Mouse (Mus musculus): ENCODE results near the gene Nfkb1. TPM values are rescaled to one million over a fixed set of nuclear protein-coding genes. Genes with fewer than 3 reads are reported as not detected.

Nfkb1 gene
- polyA plus RNA-seq, 1 experiment from 2014 or later = 17.1 TPM

- no peaks in the 10 kb centered on the region for H3K36me3 ChIP-seq
- 0 out of 2 replicates have a peak overlapping the region, but pooled peaks have one; percentile 9 for H3K27ac ChIP-seq
- H3K27me3 ChIP-seq = no peaks in the 10 kb centered on the region
- H3K9me3 ChIP-seq (replicated peaks) = no peaks in the 10 kb centered on the region
- H3K4me2 ChIP-seq = 0 out of 2 replicates have a peak overlapping the region, but pooled peaks have one; percentile 8
- WGBS = 60% methylated on average over 10 of the region's 10 CpGs
- ATAC-seq (replicated peaks; ENCODE audit: insufficient number of reproducible peaks, insufficient read depth, low FRiP score, low read depth) = no peak
- H3K9ac ChIP-seq = no peak overlapping the region
- H3K4me3 ChIP-seq = no peak overlapping the region
- peaks cover 16% of the 10 kb centered on the region for H3K4me1 ChIP-seq (replicated peaks)
These were observed 8.3 kb upstream of the Nfkb1 start for GRCm38 (mm10) chr3:135699523-135700264.

- Histone ChIP-seq H3K4me1 (replicated peaks) (peaks cover 16% of the 10 kb centered on the region), H3K4me3 (no peak overlapping the region), H3K36me3 (no peaks in the 10 kb centered on the region), H3K27ac (no peak overlapping the region), H3K4me2 (peak overlapping the region; percentile 15; the same call in 1 of the 2 replicates), H3K9me3 (replicated peaks) (no peaks in the 10 kb centered on the region), H3K27me3 (no peaks in the 10 kb centered on the region), H3K9ac (no peak overlapping the region)
- WGBS = 53% methylated on average over 12 of the region's 12 CpGs
- ATAC-seq (replicated peaks; ENCODE audit: insufficient number of reproducible peaks, insufficient read depth, low FRiP score, low read depth) = no peak; the same call in 1 of the 2 replicates
These were observed 7.2 kb upstream of the Nfkb1 start for GRCm38 (mm10) chr3:135698466-135698975.

GRCm38 (mm10) chr3:135696262-135696661 lies 4.9 kb upstream of the Nfkb1 start:
- Histone ChIP-seq H3K4me1 (replicated peaks) (peaks cover 33% of the 10 kb centered on the region), H3K4me3 (no peak overlapping the region), H3K9ac (no peak overlapping the region), H3K27me3 (no peaks in the 10 kb centered on the region), H3K4me2 (no peak overlapping the region), H3K36me3 (no peaks in the 10 kb centered on the region), H3K27ac (no peak overlapping the region), H3K9me3 (replicated peaks) (no peaks in the 10 kb centered on the region)
- whole genome bisulfite sequencing = 63% methylated on average over 8 of the region's 8 CpGs
- no peak for ATAC-seq (replicated peaks; ENCODE audit: insufficient number of reproducible peaks, insufficient read depth, low FRiP score, low read depth)

- H3K9me3 ChIP-seq (replicated peaks) = no peaks in the 10 kb centered on the region
- 29% methylated on average over 3 of the region's 3 CpGs for WGBS
- no peak for ATAC-seq (replicated peaks; ENCODE audit: insufficient number of reproducible peaks, insufficient read depth, low FRiP score, low read depth)
- 0 out of 2 replicates have a peak overlapping the region, but pooled peaks have one; percentile 4 for H3K4me2 ChIP-seq
- H3K27ac ChIP-seq = peak overlapping the region; percentile 97
- H3K27me3 ChIP-seq = no peaks in the 10 kb centered on the region
- no peak overlapping the region for H3K9ac ChIP-seq
- no peaks in the 10 kb centered on the region for H3K36me3 ChIP-seq
- peaks cover 39% of the 10 kb centered on the region for H3K4me1 ChIP-seq (replicated peaks)
- no peak overlapping the region for H3K4me3 ChIP-seq
These were observed 1.7 kb upstream of the Nfkb1 start for GRCm38 (mm10) chr3:135692999-135693398.

GRCm38 (mm10) chr3:135690568-135691190 lies 668 bp downstream of the Nfkb1 start:
- Histone ChIP-seq H3K36me3 (no peaks in the 10 kb centered on the region), H3K27me3 (no peaks in the 10 kb centered on the region), H3K4me3 (peak overlapping the region; percentile 70), H3K4me1 (replicated peaks) (peaks cover 45% of the 10 kb centered on the region), H3K9ac (peak overlapping the region; percentile 94), H3K4me2 (peak overlapping the region; percentile 82), H3K27ac (peak overlapping the region; percentile 97), H3K9me3 (replicated peaks) (no peaks in the 10 kb centered on the region)
- ATAC-seq (replicated peaks; ENCODE audit: insufficient number of reproducible peaks, insufficient read depth, low FRiP score, low read depth) = peak; percentile 57
- under 1% methylated on average over 43 of the region's 47 CpGs for WGBS

GRCm38 (mm10) chr3:135689773-135690567 lies 1.4 kb downstream of the Nfkb1 start:
- peak overlapping the region; percentile 70 for H3K4me3 ChIP-seq
- peaks cover 49% of the 10 kb centered on the region for H3K4me1 ChIP-seq (replicated peaks)
- no peaks in the 10 kb centered on the region for H3K27me3 ChIP-seq
- no peaks in the 10 kb centered on the region for H3K9me3 ChIP-seq (replicated peaks)
- H3K4me2 ChIP-seq = peak overlapping the region; percentile 82
- peak overlapping the region; percentile 94 for H3K9ac ChIP-seq
- H3K27ac ChIP-seq = peak overlapping the region; percentile 97
- ATAC-seq (replicated peaks; ENCODE audit: insufficient number of reproducible peaks, insufficient read depth, low FRiP score, low read depth) = no peak
- 27% methylated on average over 10 of the region's 10 CpGs for WGBS
- H3K36me3 ChIP-seq = no peaks in the 10 kb centered on the region

GRCm38 (mm10) chr3:135688970-135689772 lies 2.2 kb downstream of the Nfkb1 start:
- no peaks in the 10 kb centered on the region for H3K9me3 ChIP-seq (replicated peaks)
- WGBS = 20% methylated on average over 11 of the region's 11 CpGs
- H3K4me3 ChIP-seq = peak overlapping the region; percentile 70
- peaks cover 49% of the 10 kb centered on the region for H3K4me1 ChIP-seq (replicated peaks)
- no peaks in the 10 kb centered on the region for H3K27me3 ChIP-seq
- H3K27ac ChIP-seq = peak overlapping the region; percentile 54
- peak overlapping the region; percentile 94 for H3K9ac ChIP-seq
- H3K4me2 ChIP-seq = peak overlapping the region; percentile 82
- no peak for ATAC-seq (replicated peaks; ENCODE audit: insufficient number of reproducible peaks, insufficient read depth, low FRiP score, low read depth)
- H3K36me3 ChIP-seq = no peaks in the 10 kb centered on the region

GRCm38 (mm10) chr3:135687965-135688364 lies 3.4 kb downstream of the Nfkb1 start:
- no peaks in the 10 kb centered on the region for H3K9me3 ChIP-seq (replicated peaks)
- H3K4me3 ChIP-seq = peak overlapping the region; percentile 70
- H3K9ac ChIP-seq = peak overlapping the region; percentile 41; the same call in 1 of the 2 replicates
- WGBS = 47% methylated on average over 9 of the region's 9 CpGs
- no peaks in the 10 kb centered on the region for H3K27me3 ChIP-seq
- H3K36me3 ChIP-seq = no peaks in the 10 kb centered on the region
- peaks cover 51% of the 10 kb centered on the region for H3K4me1 ChIP-seq (replicated peaks)
- H3K4me2 ChIP-seq = peak overlapping the region; percentile 82
- H3K27ac ChIP-seq = peak overlapping the region; percentile 54
- ATAC-seq (replicated peaks; ENCODE audit: insufficient number of reproducible peaks, insufficient read depth, low FRiP score, low read depth) = no peak

GRCm38 (mm10) chr3:135686419-135686818 lies 4.9 kb downstream of the Nfkb1 start:
- H3K9me3 ChIP-seq (replicated peaks) = no peaks in the 10 kb centered on the region
- no peaks in the 10 kb centered on the region for H3K36me3 ChIP-seq
- peak overlapping the region; percentile 40 for H3K4me2 ChIP-seq
- no peak overlapping the region for H3K9ac ChIP-seq
- no peaks in the 10 kb centered on the region for H3K27me3 ChIP-seq
- H3K27ac ChIP-seq = peak overlapping the region; percentile 53
- ATAC-seq (replicated peaks; ENCODE audit: insufficient number of reproducible peaks, insufficient read depth, low FRiP score, low read depth) = no peak
- H3K4me1 ChIP-seq (replicated peaks) = peaks cover 53% of the 10 kb centered on the region
- WGBS = 47% methylated on average over 5 of the region's 5 CpGs
- H3K4me3 ChIP-seq = no peak overlapping the region

GRCm38 (mm10) chr3:135683275-135683674 lies 8.1 kb downstream of the Nfkb1 start:
- Histone ChIP-seq H3K9ac (no peak overlapping the region), H3K36me3 (no peaks in the 10 kb centered on the region), H3K4me3 (no peak overlapping the region), H3K27me3 (no peaks in the 10 kb centered on the region), H3K9me3 (replicated peaks) (no peaks in the 10 kb centered on the region), H3K4me1 (replicated peaks) (peaks cover 53% of the 10 kb centered on the region), H3K27ac (no peak overlapping the region), H3K4me2 (no peak overlapping the region)
- ATAC-seq (replicated peaks; ENCODE audit: insufficient number of reproducible peaks, insufficient read depth, low FRiP score, low read depth) = no peak
- 63% methylated on average over 6 of the region's 6 CpGs for WGBS

Measured in heart, embryonic 15.5 days (tissue).